Mouse (Mus musculus) adrenal gland, postnatal 36 days (tissue): ENCODE data around the gene Imp3. TPM values are rescaled to one million over a fixed set of nuclear protein-coding genes. Genes with fewer than 3 reads are reported as not detected.
"Not testable (repeated sequence)": the region's sequence is repeated elsewhere in the genome, so short reads cannot be mapped to it uniquely, and the experiment has no call there.

Experiments used
- DNase-seq, 2 experiments: peaks; one replicate each; pipeline ENCODE4 v3.0.0; 2021; ENCODE audit warnings: mixed read lengths in 1 of 2
- long read RNA-seq, 2 experiments: library from polyadenylated mRNA; stranded (forward); transcript quantifications; one replicate each; pipeline ENCODE4 v2.0.0; 2021; ENCODE audit warnings: borderline sequencing depth in 2 of 2
- total RNA-seq, 2 experiments: library from RNA; stranded (reverse); gene quantifications; 2 replicates each; pipeline ENCODE4 v1.2.3; 2021

Gene Imp3
- total RNA-seq: 100 to 1,000 TPM in 1 of 2 experiments, 10 to 100 TPM in 1; 89.4 to 106 TPM
- long read RNA-seq, experiment 1, transcript Imp3-201 (1 exons, 924 nt): major isoform, 123 of 123 reads
- long read RNA-seq, experiment 1, partial matches to known transcripts: 0 of 123 reads
- long read RNA-seq, experiment 1, other reads (novel, unspliced or antisense): 0 of 123 reads
- long read RNA-seq, experiment 2, transcript Imp3-201 (1 exons, 924 nt): major isoform, 56 of 56 reads
- long read RNA-seq, experiment 2, partial matches to known transcripts: 0 of 56 reads
- long read RNA-seq, experiment 2, other reads (novel, unspliced or antisense): 0 of 56 reads

DNA sequence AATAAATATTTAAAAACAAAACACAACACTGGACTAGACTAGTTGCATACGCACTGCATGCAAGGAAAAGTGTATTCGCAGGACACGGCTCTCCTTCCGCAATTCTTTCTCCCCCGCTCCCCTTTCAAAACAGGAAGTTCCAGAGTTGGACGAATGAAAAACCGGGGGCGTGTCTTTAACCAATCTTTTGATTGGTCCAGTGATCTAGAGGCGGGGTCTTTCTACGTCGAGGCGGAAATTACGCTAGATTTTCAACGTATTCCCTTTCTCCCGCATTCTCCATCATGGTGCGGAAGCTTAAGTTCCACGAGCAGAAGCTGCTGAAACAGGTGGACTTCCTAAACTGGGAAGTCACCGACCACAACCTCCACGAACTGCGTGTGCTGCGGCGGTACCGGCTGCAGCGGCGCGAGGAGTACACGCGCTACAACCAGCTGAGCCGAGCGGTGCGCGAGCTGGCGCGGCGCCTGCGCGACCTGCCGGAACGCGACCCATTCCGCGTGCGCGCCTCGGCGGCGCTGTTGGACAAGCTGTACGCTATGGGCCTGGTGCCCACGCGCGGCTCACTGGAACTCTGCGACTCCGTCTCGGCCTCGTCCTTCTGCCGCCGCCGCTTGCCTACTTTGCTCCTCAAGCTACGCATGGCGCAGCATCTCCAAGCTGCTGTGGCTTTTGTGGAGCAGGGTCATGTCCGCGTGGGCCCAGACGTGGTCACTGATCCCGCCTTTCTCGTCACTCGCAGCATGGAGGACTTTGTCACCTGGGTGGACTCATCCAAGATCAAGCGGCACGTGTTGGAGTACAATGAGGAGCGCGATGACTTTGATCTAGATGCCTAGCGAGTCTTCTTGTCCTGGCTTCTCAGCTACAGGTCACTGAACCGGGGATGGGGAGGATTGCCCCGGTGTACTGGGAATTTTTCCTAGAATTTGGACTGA is at the start of gene Imp3:
Gene Imp3 (plus strand): TSS at position 253 of the 938 bp plus-strand sequence.
- peak; percentile 86 to 89 for DNase-seq

DNA sequence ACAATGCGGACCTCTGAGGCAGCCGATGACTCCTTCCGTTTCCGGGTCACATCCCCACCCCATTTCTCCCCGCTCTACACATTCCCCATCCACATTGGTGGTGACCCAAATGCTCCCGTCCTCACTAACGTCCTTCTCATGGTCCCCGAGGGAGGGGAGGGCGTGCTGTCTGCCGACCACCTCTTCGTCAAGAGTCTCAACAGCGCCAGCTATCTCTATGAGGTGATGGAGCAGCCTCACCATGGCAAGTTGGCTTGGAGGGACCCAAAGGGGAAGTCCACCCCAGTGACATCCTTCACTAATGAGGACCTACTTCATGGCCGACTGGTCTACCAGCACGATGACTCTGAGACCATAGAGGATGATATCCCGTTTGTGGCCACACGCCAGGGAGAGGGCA is 49.7 kb upstream of the Imp3 start:
- no peak for DNase-seq

DNA sequence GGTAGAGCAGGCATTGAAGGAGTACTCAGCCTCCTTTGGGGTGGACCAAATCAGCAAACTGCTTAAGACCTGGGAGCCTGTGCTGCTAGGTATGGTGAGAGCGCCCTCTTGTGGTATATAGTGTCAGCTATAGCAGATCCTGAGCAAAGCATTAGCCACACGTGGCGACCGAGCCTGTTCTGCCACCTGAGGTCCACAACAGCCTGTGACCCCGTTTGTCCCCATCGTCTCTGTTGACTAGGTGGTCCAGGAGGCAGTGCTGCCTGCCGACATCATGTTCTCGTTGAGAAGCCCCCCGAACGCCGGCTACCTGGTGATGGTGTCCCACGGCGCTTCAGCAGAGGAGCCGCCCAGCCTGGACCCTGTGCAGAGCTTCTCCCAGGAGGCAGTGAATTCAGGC is 47.5 kb upstream of the Imp3 start:
- peak; percentile 57 to 83 for DNase-seq

DNA sequence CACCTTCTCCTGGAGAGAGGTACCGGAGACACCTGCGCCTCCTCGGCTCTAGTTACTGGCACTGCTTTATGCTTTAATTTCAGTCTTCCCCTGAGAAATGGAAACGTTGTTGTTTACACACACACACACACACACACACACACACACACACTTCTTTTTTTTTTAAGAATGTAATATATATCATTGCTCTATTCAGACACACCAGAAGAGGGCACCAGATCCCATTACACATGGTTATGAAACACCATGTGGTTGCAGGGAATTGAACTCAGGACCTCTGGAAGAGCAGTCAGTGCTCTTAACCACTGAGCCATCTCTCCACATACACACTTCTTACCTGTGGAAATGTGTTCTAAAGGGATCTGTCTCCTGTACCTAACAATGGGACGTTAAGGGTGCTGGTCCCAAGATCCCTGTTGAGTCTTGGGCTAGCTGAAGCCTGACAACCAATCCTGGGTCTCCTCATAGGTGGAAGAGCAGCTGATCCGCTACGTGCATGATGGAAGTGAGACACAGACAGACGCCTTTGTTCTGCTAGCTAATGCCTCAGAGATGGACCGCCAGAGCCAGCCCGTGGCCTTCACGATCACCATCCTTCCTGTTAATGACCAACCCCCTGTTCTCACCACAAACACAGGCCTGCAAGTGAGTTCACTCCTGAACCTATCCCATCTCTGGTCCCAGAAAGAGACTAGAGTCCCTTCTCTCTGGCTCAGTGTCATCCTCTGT is 46.6 kb upstream of the Imp3 start:
- no peak for DNase-seq

DNA sequence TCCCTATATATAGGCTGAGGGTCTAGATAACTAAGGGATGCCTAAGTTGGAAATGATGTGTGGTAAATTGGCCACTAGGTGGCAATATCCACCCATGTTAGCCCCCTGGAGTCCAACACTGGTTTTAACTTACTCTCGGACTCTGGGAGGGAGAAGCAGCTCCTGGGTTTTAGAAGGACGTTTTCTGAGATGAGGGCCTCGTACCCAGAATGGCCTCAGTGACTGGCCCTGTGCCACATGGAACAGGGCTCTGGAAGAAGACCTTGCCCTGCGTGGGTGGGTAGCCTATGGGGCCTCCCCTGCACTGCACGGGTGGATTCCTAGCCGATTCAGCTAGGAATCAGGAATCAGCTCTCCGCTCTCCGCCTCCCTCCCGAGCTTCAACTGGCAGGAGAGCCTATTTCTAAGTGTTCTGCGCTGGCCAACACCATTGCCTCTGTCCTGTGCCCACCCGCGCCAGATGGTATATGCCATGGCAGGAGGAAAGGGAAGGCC is 45.7 kb upstream of the Imp3 start:
- DNase-seq: peak; percentile 62 to 69

DNA sequence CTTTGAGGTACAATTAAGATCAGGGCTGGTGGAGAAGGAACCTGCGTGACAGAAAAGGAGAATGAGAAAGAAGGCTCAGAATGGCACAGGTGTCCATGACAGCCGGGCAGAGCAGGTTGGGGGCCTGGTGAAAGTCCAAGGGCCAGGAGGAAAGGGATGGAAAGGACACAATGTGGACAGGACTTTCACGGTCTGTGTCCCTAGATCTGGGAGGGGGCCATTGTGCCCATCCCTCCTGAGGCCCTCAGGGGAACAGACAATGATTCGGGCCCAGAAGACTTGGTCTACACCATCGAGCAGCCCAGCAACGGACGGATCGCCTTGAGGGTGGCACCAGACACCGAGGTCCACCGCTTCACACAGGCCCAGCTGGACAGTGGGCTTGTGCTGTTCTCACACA is 45.2 kb upstream of the Imp3 start:
- no peak for DNase-seq

DNA sequence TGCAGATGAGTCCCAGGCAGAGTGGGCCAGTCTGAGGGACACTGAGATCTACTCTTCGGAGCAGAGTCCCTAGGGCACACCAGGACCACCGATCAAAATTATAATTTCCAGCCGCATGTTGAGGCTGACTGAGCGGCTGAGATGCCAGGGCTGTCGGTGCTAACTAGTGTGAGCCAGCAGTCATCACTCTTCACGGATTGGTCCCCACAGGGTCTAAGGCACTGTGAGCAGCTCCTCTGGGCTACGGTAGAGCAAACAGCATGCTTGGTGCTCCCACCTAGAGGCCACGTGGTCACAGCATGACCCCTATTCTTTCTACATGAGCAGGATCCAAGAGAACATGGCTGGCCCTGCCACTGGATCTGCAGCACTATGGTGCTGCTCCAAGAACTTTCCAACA is 44.0 kb upstream of the Imp3 start:
- no peak for DNase-seq

DNA sequence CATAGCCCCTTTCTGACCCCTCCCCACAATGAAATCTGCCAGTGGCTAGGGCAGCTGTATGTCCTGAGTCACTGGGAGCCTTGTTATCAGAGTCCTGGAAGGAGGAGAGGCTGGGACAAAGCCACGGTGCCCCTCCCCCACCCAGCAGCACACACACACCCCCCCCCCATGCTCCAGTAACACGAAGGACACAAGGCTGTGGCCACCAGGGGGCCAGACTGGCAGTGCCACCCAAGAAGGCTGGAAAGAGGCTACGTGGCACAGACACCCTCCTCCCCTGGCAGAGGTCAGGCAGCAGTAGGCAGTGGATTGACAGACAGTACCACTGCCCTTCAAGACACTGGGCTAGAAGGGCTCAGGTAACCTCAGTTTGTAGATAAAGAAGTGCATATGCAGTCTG is 43.3 kb upstream of the Imp3 start:
- peak; percentile 54 to 71 for DNase-seq

DNA sequence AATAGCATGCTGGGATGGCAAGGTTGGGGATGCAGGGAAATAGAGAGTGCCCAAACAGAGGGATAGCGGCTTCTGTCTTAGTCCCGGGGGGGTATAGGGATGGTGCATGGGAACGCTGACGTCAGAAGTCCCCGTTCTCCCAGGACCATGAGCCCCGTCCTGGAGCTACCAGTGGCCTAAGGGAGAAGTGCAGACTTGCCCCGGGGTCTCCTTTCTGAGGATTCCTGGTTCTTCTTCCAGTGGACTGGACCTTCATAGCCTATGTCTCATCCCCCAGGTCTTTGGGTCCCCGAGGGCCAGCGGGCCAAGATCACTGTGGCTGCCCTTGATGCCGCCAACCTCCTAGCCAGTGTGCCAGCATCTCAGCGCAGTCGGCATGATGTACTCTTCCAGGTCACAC is 40.5 kb upstream of the Imp3 start:
- DNase-seq: no peak

DNA sequence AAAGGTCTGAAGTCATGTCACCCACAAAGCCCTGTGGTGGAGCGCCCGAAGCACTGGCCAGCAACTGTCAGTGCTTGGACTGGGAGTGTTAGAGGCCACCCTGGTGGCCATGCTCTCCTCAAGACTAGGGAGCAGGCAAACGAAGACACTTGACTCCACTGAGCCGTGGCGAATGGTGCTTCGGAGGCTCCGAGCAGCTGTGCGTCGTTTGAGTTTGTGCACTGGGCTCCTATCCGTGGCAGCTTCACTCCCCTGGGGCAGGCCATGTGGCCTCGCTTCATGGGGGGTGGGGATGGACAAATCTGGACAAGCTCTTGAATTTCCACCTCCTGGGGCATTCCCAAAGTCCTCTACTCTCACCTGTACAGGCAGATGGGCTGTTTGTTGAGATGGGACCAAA is 37.9 kb upstream of the Imp3 start:
- DNase-seq: no peak

DNA sequence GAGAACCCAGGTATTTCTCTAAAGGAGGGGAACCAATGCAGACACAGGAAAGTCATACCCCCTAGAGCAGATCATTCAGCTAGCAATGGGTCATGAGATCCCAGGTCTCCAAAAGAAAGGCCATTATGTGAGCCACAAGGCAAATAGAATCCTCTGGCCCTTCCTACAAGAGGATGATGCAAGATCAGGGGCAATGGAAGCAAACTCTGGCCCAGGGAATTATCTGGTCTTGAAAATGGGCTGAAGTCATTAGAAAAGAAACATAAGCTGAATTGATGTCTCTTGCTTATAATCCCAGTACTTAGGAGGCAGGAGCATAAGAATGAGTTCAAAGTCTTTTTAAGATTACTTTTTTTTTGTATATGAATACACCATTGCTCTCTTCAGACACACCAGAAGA is 37.2 kb upstream of the Imp3 start:
- DNase-seq: no peak

DNA sequence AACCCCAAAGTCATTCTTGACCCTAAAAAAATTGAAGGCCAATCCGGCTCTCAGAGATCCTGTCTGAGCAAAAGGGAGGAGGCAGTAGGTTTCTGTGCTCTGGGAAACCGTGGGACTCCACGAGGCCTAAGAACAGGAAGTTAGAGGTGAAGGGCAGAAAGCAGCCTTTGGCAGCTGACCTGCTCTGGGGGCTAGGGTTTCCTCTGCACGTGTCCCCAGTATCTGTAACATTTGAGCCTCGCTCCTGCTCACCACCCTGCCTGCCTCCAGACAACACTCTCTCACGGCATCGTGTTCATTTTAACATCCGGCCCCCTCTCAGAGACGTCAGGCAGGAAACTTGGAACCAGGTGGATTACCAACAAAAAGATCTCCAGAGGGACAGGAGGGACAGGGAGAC is 36.7 kb upstream of the Imp3 start:
- DNase-seq: no peak

DNA sequence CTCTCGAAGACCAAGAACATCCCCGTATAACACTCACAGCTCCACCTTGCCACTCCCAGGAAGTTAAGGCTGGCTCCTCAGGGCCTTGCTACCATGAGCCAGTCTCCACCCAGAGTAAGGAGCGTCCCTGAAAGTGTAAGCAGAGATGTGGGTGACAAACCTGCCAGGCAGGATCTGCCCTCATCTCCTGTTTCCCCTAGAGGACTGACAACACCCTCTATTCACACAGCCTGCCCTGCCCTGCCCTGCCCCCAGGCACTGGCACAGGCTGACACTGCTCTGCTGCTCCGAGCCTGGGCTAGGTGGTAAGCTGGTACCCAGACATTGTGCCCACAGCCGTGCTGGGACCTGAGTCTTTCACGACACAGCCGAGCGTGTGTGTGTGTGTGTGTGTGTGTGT is 36.1 kb upstream of the Imp3 start:
- DNase-seq: no peak

DNA sequence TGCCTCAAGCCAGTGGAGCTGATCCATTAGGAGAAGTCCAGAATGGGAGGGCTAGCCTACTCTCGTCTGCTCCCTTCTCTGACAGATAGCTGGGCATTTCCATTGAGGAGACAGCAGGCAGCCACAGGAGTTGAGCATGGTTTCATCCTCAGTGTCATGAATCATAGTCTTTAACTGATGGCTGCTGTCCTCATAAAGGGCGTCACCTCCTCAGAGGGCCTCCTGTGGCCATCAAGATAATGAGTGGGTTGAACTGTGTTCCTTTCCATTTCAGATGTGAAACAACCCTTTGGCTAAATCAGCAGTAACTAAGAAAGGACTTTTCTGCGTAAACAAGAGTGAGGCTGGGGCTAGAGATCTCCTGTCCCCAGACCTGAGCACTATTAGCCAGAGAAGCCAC is 33.6 kb upstream of the Imp3 start:
- DNase-seq: no peak

DNA sequence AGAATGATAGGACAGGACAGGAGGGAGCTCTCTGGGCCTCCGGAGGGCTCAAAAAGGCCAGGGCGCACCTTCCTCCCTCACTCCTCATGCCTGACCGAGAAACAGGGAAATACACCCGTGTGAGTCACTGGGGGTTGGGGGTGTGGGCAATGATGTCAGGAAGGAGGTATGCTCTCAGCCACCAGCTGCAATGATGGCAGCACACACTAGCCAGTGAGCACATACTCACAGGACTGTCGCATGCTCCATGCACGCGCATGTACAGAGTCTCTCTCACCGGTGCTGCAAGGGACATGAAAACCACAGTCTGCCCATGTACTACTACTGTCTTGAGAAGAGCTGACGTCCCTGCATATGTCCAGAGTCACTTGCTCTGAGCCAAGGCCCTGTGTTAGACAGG is 29.7 kb upstream of the Imp3 start:
- peak in 1 of 2 experiments; percentile 62 for DNase-seq

DNA sequence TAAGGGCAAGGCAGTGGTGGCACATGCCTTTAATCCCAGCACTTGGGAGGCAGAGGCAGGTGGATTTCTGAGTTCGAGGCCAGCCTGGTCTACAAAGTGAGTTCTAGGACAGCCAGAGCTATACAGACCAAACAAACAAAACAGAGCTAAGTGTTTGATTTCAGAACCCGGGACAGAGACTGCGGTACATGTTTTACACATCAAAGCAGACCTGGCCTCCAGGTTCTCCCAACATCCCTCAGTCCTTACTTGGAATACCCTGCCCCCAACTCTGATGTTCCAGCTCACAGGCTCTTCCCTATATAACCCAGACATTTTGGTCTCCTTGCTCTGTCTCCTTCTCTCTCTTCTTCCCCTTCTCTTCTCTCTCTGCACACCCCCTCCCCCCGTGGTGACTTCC is 27.3 kb upstream of the Imp3 start:
- not testable (repeated sequence) for DNase-seq

DNA sequence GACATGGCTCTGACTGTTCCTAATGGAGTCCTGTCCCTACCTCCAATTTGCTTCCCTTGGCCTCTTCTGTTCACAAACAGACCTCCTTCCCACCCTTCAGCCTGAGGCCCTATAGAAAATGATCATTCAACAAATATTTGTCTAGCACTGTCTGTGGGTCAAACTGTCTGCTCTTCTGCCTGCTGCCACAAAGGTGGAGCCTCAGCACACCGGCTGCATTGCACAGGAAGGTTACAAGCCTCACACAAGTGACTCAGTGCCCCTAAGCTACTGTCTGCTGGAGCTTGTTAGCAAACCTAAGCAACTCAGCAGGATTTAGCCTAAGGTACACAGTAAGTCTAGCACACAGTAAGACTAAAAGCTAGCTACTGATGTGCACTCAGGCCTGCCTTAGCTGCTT is 26.3 kb upstream of the Imp3 start:
- no peak for DNase-seq

DNA sequence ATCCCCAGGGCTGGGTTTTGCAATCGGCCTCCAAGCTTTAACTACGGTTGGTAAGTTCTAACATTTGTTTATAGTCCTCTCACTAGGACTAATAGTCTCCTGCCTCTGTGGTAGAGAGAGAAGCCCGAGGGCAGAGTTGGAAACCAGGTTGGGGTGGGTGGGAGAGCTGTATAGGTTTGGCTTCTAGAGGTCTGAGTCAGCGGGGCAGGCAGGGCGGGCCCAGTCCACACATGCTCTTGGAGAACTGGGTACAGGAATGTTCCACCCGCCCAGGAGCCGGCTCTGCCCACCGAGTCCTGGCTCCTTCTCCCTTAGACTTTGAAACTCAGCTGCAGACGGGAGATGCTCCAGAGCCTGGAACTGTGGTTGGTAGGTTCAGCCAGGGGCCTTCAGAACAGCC is 23.3 kb upstream of the Imp3 start:
- DNase-seq: no peak

DNA sequence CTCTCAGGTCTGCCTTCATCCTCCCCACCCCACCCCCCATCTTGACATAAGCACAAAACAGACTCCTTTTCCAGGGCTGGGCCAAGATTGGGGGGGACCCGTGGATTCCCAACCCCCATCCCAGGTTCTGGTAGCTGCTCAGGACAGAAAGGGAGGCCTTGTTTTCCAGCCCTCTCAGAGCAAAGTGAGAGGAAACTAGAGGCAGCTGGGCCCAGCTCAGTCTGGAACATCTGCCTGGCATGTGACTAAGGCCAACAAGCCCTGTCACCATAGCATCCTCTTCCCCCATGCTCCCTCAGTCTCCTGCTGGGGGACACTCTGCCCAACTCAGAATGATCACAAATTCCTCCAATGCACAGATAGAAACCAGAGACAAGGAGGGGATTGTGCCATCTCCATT is 22.2 kb upstream of the Imp3 start:
- no peak for DNase-seq

DNA sequence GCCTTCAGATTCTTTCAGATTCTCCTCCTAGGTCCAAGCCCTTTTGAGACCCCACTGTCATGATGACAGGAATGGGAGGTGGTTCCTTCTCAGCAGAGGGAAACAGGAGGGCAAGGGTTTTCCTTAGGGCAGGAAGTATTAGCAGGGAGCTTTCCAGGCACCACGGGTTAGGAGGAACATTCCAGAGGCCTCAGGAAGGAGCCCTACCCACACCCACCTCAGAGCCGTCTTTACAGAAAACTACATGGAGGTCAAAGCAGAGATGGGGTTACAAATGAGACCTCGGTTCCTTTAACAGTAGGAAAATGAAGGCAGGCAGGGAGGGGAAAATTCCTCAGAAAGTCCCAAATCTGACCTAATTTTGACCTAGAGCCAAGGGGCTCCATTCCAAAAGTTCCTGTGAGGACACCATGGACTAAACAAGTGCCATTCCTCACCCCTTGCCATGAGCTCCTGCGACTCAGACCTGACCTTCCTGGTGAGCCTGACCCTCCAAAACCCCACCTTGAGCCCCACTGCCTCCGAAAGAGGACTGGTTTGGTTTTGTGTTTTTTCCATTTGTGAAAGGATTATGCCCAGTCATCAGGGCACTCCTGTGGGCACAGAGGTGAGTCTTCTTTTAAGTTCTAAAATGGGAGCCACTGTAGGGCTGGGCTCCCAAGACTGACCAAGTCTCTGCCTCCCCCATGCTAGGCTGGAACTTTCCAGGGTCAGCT is 21.4 kb upstream of the Imp3 start:
- no peak for DNase-seq

DNA sequence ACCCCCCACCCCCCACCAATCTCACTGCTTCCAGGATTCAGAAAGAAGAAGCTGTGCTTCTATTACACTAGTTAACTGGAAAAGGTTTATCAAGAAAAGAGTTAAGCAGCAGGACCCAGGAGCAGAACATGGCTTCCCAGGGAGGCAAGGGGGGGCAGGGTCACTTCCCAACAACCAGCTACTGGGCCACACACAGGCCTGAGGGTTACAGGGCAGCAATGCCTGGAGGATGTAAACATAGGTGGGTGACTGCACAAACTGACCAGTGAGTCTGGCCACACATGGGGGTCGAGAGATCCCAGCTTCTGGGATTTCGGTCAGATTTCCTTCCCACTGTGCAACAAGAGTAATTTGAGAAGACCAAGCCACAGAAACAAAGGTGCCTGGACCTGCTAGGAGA is 20.1 kb upstream of the Imp3 start:
- no peak for DNase-seq

DNA sequence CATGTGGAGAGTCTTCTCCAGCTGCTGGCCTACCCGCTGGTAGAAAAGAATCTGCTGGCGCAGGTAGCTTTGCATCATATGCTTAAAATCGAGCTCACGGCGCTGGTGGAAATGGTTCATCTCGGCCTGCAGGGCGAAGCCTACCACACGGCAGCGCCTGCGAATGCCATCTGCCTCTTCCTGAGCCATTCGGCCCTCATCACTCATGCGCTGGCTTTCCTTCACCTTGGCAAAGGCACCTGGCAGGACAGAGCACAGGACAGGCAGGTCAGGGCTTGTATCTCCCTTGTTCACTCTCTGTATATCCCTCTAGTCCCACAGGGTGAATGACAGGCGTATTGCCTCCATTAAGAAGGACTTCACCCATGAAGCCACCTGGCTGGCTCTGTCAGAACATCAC is 18.8 kb upstream of the Imp3 start:
- no peak for DNase-seq
